Mouse (Mus musculus) mature B cell (primary cell): ENCODE data around the gene Fut4.

Source experiments
- in situ Hi-C: fragments of 300-500 bp; cut with MboI; formaldehyde crosslinking; loops from 2 replicates; pipeline ENCODE4 v1.14.3; 2019

The Fut4 gene

GRCm38 (mm10) chr9:14752001-14752522, at the start of gene Fut4:
Fut4 (minus strand) TSS chr9:14752393.
- in situ Hi-C loops, result no loop called here

DNA sequence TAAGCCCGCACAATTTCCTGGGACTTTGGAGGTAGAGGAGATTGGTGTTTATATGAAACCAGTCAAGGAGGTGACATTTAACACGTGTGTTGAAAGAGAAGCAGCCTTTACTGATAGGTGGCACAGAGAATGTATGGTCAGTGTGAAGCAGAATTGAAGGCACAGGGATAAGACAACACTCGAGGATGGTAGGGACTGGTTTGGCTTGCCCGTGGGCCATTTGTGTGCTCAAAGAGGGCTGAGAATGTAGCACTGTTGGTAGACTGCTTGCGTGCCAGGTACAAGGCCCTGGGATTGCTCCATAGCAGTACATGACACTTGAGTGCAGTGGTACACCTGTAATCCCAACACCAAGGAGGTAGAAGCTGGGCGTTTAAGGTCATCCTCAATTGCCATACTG, 35.2 kb upstream of the Fut4 start:
- in situ Hi-C loops, result loop anchor here (10.0 kb wide), 1 partner anchor 497 kb away; no protein-coding TSS in a partner anchor

- in situ Hi-C loops, result loop anchor here (10.0 kb wide), 1 partner anchor 500 kb away; no protein-coding TSS in a partner anchor
Observed at GRCm38 (mm10) chr9:14784039-14785002, 32.1 kb upstream of the Fut4 start, which contains the start of the genes Mre11a and Ankrd49. Mre11a (plus strand) TSS chr9:14784654. Ankrd49 (minus strand) TSS chr9:14784856.

DNA sequence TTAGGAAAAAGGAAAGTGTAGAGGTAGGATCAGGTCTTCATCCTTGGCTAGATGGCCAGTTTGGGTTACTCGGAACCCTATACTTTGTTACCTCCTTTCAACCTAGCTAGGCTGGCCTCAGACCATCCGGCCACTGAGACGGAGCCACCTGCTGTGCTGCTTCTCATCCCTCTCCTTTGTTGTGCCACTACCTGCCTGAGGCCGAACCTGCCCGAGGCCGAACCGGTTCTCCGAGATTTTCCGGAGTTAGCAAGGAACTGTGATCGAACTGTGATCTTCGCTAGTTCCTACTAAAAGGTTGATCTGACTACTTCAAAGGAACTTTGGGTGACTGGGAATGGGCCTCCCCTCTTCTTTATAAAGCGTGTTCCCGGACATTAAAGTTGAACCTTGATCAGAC, 26.1 kb upstream of the Fut4 start:
- in situ Hi-C loops, result no loop called here

GRCm38 (mm10) chr9:14773813-14774212, 21.6 kb upstream of the Fut4 start:
- in situ Hi-C loops, result no loop called here

DNA sequence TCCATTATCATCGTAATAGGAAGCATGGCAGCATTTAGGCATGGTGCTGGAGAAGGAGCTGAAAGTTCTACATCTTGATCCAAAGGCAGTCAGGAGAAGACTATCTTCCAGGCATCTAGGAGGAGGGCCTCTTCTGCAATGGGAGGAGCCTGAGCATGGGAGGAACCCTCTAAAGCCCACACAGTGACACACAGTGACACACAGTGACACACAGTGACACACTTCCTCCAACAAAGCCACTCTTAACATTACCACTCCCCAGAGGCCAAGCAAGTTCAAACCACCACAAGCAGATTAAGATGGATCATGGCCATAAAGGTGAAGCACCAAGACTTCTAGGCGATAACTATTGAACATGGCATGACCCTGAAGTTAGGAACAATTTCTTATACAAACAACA, 19.9 kb upstream of the Fut4 start:
- in situ Hi-C loops, result no loop called here

GRCm38 (mm10) chr9:14770803-14771471, 18.7 kb upstream of the Fut4 start, which contains the start of gene 1700012B09Rik:
1700012B09Rik (minus strand) TSS chr9:14771030.
- in situ Hi-C loops, result no loop called here

DNA sequence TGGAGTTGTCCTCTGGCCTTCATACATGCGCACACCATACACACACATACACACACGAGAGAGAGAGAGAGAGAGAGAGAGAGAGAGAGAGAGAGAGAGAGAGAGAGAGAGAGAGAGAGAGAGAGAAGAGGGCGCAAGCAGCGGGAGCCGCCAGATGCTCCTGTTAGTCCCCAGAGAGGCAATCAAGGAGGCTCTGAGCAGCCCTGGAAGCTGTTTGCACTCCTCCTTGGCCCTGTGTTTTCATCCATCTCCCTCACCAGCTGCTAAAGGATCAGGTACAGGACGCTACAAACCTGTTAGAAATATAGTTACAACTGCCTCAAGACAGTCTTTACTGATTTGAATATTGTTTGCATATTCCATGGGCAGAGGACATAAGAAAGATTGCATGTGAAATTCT, 17.6 kb upstream of the Fut4 start:
- in situ Hi-C loops, result no loop called here

GRCm38 (mm10) chr9:14764765-14765164, 12.6 kb upstream of the Fut4 start:
- in situ Hi-C loops, result no loop called here

- in situ Hi-C loops, result no loop called here
Observed at GRCm38 (mm10) chr9:14759261-14759660, 7.1 kb upstream of the Fut4 start.

GRCm38 (mm10) chr9:14758590-14758989, 6.4 kb upstream of the Fut4 start:
- in situ Hi-C loops, result no loop called here

GRCm38 (mm10) chr9:14754469-14754868, 2.3 kb upstream of the Fut4 start:
- in situ Hi-C loops, result no loop called here

DNA sequence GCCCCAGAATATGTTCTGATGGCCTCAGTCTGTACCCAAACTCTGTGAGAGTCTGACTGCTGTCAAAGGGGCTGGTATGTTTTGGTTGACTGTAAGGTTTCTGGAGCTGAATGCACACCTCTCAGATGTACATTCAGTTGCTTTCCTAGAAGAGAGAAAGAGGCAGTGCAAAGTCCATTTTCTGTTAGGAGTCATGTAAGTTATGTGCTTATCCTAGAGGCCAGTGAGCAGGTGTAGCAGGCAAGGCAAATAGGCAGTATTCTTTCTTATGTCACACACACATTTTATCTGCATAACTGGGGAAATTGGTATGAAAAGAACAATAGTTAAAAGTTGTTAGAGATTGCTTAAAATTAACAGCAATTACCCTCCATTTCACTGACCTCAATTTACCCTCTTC, 1.8 kb upstream of the Fut4 start:
- in situ Hi-C loops, result no loop called here

DNA sequence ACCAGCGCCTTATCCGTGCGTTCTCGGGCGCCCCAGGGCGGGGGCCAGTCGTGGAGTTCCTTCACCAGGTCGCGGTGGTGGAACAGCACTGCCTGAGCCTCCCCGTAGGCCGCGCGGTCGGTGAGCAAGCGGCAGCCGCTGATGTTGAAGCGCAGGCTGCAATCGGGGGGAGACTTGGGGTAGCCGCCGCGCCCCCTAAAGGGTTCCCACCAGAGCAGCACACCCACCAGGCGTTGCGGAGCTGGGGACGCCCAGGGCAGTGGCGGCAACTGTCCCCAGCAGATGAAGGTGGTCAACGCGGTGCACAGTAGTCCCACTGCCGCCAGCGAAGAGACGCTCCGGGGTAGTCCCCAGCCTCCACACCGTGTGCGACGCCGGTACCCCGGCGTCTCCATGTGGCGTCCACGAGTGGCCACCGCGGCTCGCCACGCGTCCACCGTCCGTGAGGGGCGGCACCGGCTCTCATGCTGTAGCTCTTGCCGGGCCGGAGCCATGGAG, 641 bp downstream of the Fut4 start:
- in situ Hi-C loops, result no loop called here

- in situ Hi-C loops, result no loop called here
Observed at GRCm38 (mm10) chr9:14750901-14751502, 1.2 kb downstream of the Fut4 start.

- in situ Hi-C loops, result no loop called here
Observed at GRCm38 (mm10) chr9:14740151-14740924, 11.9 kb downstream of the Fut4 start, which contains the start of gene Piwil4. Piwil4 (minus strand) TSS chr9:14740733.

DNA sequence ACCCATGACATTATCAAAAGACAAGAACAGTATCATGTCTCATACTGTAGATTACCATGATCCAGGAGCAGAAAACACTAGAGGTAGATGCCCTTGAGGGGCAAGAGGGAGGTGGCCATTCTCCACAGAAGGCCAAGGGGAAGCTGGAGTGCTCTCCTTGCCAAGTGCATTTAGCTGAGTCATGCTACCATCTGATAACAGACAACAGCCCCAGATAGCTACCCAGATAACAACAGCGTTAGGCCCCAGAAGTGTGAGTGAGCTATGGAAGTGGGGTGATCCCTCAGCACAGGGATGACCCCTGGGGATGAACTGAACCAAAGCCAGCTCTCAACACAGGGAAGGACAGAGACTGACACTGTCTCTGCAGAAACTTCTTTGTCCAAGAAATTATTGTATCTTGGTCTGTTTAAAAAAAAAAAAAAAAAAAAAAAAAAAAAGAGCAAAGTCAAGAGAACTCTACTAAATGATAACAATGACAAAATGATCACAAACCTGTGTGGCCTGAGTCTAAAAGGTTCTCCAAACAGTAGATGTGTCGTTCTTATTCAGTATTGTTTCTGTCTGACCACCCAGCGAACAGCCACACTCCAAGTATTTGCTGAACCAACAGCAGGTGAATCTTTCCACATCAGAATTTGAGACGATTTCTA, 12.6 kb downstream of the Fut4 start:
- in situ Hi-C loops, result no loop called here

DNA sequence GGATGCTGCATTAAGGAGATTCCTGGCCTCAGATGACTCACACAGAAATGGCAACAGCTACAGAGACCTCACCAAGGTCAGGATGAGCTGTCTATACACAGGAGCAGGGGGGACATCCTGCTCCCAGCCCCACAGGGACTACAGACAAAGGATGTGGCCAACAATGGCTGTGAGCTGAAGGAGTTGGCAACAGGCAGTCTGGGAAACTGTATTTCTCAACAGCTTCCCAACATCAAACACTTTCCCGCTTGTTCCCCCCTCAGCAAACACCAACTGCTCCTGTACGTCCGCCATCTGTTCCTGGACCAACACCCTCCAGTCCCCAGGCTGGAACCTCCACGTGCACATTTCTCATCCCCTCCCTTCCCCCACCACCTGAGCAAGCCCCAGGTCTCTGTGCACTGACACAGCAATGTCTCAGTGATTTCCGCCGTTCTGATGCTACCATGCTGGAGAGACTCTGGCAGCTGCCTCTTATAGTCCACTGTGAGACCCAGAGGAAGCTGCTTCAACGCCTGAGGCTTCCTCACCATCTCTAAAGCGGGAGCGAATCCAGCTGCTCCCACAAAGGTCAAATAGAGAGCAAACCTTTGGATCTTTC, 21.2 kb downstream of the Fut4 start:
- in situ Hi-C loops, result no loop called here

DNA sequence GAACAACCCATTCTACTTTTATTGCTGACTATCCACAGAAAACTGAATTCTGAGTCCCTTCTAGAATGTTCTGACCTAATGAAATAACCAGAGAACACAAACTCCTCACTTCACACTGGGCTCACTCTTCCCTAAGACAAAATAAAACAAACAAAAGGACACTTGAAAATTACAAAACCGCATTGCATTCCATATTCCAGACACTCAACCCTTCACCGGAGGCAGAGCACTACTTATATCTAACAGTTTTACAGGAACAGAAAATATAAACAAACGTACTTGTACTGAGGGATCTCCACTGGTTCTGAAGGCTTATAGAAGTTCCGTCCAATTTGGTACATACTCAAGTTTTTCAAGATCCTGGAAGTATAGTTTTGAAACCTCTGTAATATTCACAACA, 23.8 kb downstream of the Fut4 start:
- in situ Hi-C loops, result no loop called here

- in situ Hi-C loops, result no loop called here
Observed at GRCm38 (mm10) chr9:14726629-14727028, 25.6 kb downstream of the Fut4 start.
